Mouse (Mus musculus) kidney, adult 2 months (tissue): ENCODE results near the gene Recql.

Experiments
- CTCF ChIP-seq: fragments of 200-500 bp; conservative IDR thresholded peaks from 2 replicates; pipeline ENCODE4 v1.5.1; 2011; ENCODE audit warnings: low read depth, mild to moderate bottlenecking, control low read depth, low read length, moderate library complexity, mixed read lengths; ENCODE audit not compliant: insufficient read depth, insufficient read length
- POLR2A ChIP-seq: fragments of 200-500 bp; IDR thresholded peaks from one replicate; pipeline ENCODE4 v1.6.1; 2011; ENCODE audit warnings: low read depth, low read length, control low read depth

DNA sequence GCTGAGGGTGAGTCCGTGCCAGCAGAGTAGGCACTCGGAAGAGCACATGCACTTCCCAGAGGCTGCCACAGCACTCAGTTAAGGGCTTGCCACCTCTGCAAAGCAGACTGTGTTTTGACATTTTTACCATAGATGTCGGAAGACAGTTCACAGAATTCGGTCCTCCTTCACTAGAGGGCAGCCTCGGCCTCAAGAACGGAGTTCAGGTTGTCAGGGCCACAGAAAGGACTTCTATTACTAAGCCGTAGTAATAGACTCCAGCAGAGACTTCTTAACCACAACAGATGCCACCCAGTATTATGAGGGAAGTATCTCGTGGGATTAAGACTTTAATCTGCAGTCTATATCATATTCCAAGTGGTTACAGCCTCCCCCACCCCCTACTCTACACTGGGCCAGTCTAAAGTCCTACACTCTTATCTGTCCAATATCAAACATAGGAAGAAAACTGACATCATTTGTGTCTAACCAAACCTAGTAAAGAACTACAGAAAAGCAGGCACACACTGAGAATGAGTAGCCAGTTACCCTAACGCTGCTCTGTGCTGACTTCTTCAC is 23.8 kb downstream of the Recql start:
- TF ChIP-seq POLR2A = no peak
- TF ChIP-seq CTCF = peak; percentile 44; the same call in 1 of the 2 replicates
